Mouse (Mus musculus): Measurements from ENCODE around the gene Ccdc60.
"Not testable (repeated sequence)": the region's sequence is repeated elsewhere in the genome, so short reads cannot be mapped to it uniquely, and the experiment has no call there.

Ccdc60 gene

GRCm38 (mm10) chr5:116202692-116203091 lies 86.1 kb downstream of the Ccdc60 start:
- in situ Hi-C loops (cut with MboI; ENCODE audit: unreplicated experiment in 2 of 2): no loop called here

GRCm38 (mm10) chr5:116194499-116194898 lies 94.3 kb downstream of the Ccdc60 start:
- in situ Hi-C loops (cut with MboI; ENCODE audit: unreplicated experiment in 2 of 2): no loop called here

- in situ Hi-C loops (cut with MboI; ENCODE audit: unreplicated experiment in 2 of 2): no loop called here
Measured at GRCm38 (mm10) chr5:116192693-116193092, 96.1 kb downstream of the Ccdc60 start.

GRCm38 (mm10) chr5:116191596-116191995 lies 97.2 kb downstream of the Ccdc60 start:
- in situ Hi-C loops (cut with MboI; ENCODE audit: unreplicated experiment in 2 of 2): no loop called here

- in situ Hi-C loops (cut with MboI; ENCODE audit: unreplicated experiment in 2 of 2): no loop called here
Measured at GRCm38 (mm10) chr5:116189818-116190217, 99.0 kb downstream of the Ccdc60 start.

- in situ Hi-C loops (cut with MboI; ENCODE audit: unreplicated experiment in 2 of 2): no loop called here
Measured at GRCm38 (mm10) chr5:116180594-116180993, 108.2 kb downstream of the Ccdc60 start.

GRCm38 (mm10) chr5:116171721-116172120 lies 117.1 kb downstream of the Ccdc60 start:
- in situ Hi-C loops (cut with MboI; ENCODE audit: unreplicated experiment in 2 of 2): no loop called here

- in situ Hi-C loops (cut with MboI; ENCODE audit: unreplicated experiment in 2 of 2): no loop called here
Measured at GRCm38 (mm10) chr5:116166965-116167364, 121.8 kb downstream of the Ccdc60 start.

- in situ Hi-C loops (cut with MboI; ENCODE audit: unreplicated experiment in 2 of 2): no loop called here
Measured at GRCm38 (mm10) chr5:116165203-116165888, 123.4 kb downstream of the Ccdc60 start.

GRCm38 (mm10) chr5:116154811-116155210 lies 134.0 kb downstream of the Ccdc60 start:
- in situ Hi-C loops (cut with MboI; ENCODE audit: unreplicated experiment in 2 of 2): no loop called here

GRCm38 (mm10) chr5:116146446-116146845 lies 142.3 kb downstream of the Ccdc60 start:
- in situ Hi-C loops (cut with MboI; ENCODE audit: unreplicated experiment in 2 of 2): not testable (repeated sequence)

GRCm38 (mm10) chr5:116144711-116145110 lies 144.1 kb downstream of the Ccdc60 start:
- in situ Hi-C loops (cut with MboI; ENCODE audit: unreplicated experiment in 2 of 2): no loop called here

GRCm38 (mm10) chr5:116140682-116141081 lies 148.1 kb downstream of the Ccdc60 start:
- in situ Hi-C loops (cut with MboI; ENCODE audit: unreplicated experiment in 2 of 2): no loop called here

GRCm38 (mm10) chr5:116123344-116123743 lies 165.4 kb downstream of the Ccdc60 start:
- in situ Hi-C loops (cut with MboI; ENCODE audit: unreplicated experiment in 2 of 2): no loop called here

- in situ Hi-C loops (cut with MboI; ENCODE audit: unreplicated experiment in 2 of 2): no loop called here
Measured at GRCm38 (mm10) chr5:116116567-116116966, 172.2 kb downstream of the Ccdc60 start.

- in situ Hi-C loops (cut with MboI; ENCODE audit: unreplicated experiment in 2 of 2): no loop called here
Measured at GRCm38 (mm10) chr5:116116110-116116509, 172.7 kb downstream of the Ccdc60 start.

GRCm38 (mm10) chr5:116115071-116115834 lies 173.5 kb downstream of the Ccdc60 start:
- in situ Hi-C loops (cut with MboI; ENCODE audit: unreplicated experiment in 2 of 2): no loop called here

GRCm38 (mm10) chr5:116108651-116109050 lies 180.1 kb downstream of the Ccdc60 start:
- in situ Hi-C loops (cut with MboI; ENCODE audit: unreplicated experiment in 2 of 2): no loop called here

- in situ Hi-C loops (cut with MboI; ENCODE audit: unreplicated experiment in 2 of 2): no loop called here
Measured at GRCm38 (mm10) chr5:116084231-116084630, 204.6 kb downstream of the Ccdc60 start.

- in situ Hi-C loops (cut with MboI; ENCODE audit: unreplicated experiment in 2 of 2): no loop called here
Measured at GRCm38 (mm10) chr5:116083081-116083480, 205.7 kb downstream of the Ccdc60 start, which contains the start of gene Tmem233. Gene Tmem233 (minus strand): TSS chr5:116083244.

- in situ Hi-C loops (cut with MboI; ENCODE audit: unreplicated experiment in 2 of 2): no loop called here
Measured at GRCm38 (mm10) chr5:116082241-116082900, 206.4 kb downstream of the Ccdc60 start.

Data from v-Abl transformed pro-B cells (cell line).